Mouse (Mus musculus) liver, embryonic 12.5 days (tissue): ENCODE measurements at regions not wholly inside any gene's neighbourhood (a gene's known extent, or its start where the extent isn't known, plus 50 kb on each side); places are given as distances from the start of the nearest gene placed in this dataset.

Source experiments
- ATAC-seq: fragments of 200-750 bp; cut with Nextera tagmentation; 2 replicates; pipeline ENCODE4 v1.8.0; 2017; ENCODE audit warnings: moderate number of reproducible peaks, mild to moderate bottlenecking, moderate library complexity
- H3K27ac ChIP-seq: fragments of 300-500 bp; sonication (generic); 2 replicates; pipeline ENCODE4 v1.5.1; 2016; ENCODE audit warnings: mild to moderate bottlenecking
- H3K27me3 ChIP-seq: fragments of 300-500 bp; sonication (generic); replicated peaks from 2 replicates; pipeline ENCODE4 v1.6.1; 2016; ENCODE audit warnings: mild to moderate bottlenecking, moderate library complexity
- H3K36me3 ChIP-seq: fragments of 300-500 bp; sonication (generic); 2 replicates; pipeline ENCODE4 v1.6.1; 2016; ENCODE audit warnings: mild to moderate bottlenecking, moderate library complexity
- H3K4me1 ChIP-seq: fragments of 300-500 bp; sonication (generic); 2 replicates; pipeline ENCODE4 v1.6.1; 2016
- H3K4me2 ChIP-seq: fragments of 300-500 bp; sonication (generic); 2 replicates; pipeline ENCODE4 v1.6.1; 2016; ENCODE audit warnings: mild to moderate bottlenecking, moderate library complexity
- H3K4me3 ChIP-seq: fragments of 300-500 bp; sonication (generic); 2 replicates; pipeline ENCODE4 v1.5.1; 2016; ENCODE audit warnings: mild to moderate bottlenecking, moderate library complexity
- H3K9ac ChIP-seq: fragments of 300-500 bp; sonication (generic); 2 replicates; pipeline ENCODE4 v1.6.1; 2016; ENCODE audit warnings: mild to moderate bottlenecking, moderate library complexity
- H3K9me3 ChIP-seq: fragments of 300-500 bp; sonication (generic); replicated peaks from 2 replicates; pipeline ENCODE4 v1.6.1; 2016; ENCODE audit warnings: mild to moderate bottlenecking, moderate library complexity
- WGBS: fragments of 180-500 bp; shearing (Covaris S2); methylation state at CpG from one replicate; pipeline ENCODE4 v1.1.7; 2016; ENCODE audit not compliant: insufficient replicate concordance; 5-methylcytosine and 5-hydroxymethylcytosine counted together

DNA sequence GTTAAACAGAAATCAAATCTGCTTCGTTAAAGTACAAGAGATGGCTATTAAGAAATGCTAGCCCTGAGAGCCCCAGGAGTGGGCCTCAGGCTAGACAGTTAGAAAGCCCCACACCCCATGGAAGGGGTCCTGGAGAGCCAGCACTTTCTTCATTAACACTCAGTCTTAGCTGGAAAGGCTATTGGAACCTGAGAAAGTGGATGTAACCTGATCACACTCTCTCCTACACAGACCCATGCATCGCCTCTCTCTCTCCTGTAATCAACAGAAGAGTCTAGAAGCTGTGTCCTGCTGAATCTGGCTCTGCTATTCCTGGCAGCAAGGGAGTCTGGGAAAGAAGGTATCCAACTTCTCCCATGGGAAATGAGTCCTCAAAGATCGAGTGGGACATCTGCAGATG lies 64.8 kb upstream of the Atl2 start:
- no peak for ATAC-seq
- Histone ChIP-seq H3K36me3 (no peaks in the 10 kb centered on the region), H3K9me3 (no peaks in the 10 kb centered on the region), H3K4me2 (no peak overlapping the region), H3K4me3 (no peak overlapping the region), H3K27me3 (peaks cover 7% of the 10 kb centered on the region), H3K27ac (no peak overlapping the region), H3K4me1 (peaks cover 27% of the 10 kb centered on the region), H3K9ac (no peak overlapping the region)
- WGBS = 50% methylated on average over 3 of the region's 3 CpGs

DNA sequence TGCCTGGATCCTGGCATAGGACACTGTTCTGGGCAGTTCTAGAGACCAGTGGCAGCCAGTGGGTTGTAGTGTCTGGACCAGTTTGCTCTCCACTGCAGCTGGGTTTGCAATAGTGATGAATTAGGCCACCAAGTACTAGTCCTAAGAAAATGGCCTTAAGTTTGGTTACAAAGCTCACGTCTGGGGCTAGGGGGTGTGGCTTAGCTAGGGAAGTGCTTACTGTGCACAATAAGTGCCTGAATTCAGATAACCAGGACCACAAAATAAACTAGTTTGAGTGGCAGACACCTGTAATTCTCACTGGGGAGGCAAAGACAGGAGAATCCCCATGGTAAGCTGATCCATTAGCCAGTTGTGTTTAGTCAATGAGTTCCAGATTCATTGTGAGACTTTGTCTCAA lies 59.3 kb upstream of the Atl2 start:
- 19% methylated on average over 1 of the region's 1 CpGs for whole genome bisulfite sequencing
- H3K27ac ChIP-seq = no peak overlapping the region

DNA sequence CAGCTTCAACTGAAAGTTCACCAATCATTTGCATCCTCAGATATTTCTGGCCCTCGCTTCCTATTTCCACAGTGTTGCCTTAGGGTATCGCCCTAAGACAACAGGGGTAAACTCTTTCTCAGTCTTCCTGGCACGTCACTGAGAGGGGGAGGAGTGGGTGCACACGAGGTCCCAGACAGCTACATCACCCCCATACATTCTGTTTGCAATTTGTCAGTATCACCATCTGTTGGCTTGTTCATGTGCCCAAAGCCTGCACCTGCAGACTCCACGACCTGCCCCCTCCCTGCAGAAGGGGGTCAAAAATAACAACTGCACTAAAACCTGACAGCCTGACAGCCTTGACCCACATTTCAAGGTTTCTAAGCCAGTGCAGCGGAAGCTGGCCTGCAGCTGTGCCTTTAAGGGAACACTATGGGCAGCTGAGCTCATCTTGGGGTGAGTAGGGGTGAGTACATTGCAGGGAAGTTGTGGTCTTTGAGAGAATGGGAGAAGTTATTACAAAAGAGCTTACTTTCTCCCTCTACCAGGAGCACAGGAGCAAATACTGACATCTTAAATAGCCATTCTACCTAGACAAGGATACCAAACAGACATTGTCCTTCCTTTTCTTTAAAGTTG lies 58.8 kb upstream of the Atl2 start:
- Histone ChIP-seq H3K9me3 (no peaks in the 10 kb centered on the region), H3K9ac (no peak overlapping the region), H3K4me3 (no peak overlapping the region), H3K27me3 (peaks cover 34% of the 10 kb centered on the region; the same call in 1 of the 2 replicates), H3K4me2 (no peak overlapping the region), H3K27ac (no peak overlapping the region), H3K36me3 (no peaks in the 10 kb centered on the region), H3K4me1 (peaks cover 23% of the 10 kb centered on the region)
- 50% methylated on average over 6 of the region's 6 CpGs for WGBS
- no peak for ATAC-seq

More for the DNA sequence above, 59.3 kb upstream of the Atl2 start:
- no peak for ATAC-seq
- Histone ChIP-seq H3K9ac (no peak overlapping the region), H3K4me1 (peaks cover 21% of the 10 kb centered on the region), H3K27me3 (peaks cover 33% of the 10 kb centered on the region; the same call in 1 of the 2 replicates), H3K36me3 (no peaks in the 10 kb centered on the region), H3K4me3 (no peak overlapping the region), H3K4me2 (no peak overlapping the region), H3K9me3 (no peaks in the 10 kb centered on the region)

DNA sequence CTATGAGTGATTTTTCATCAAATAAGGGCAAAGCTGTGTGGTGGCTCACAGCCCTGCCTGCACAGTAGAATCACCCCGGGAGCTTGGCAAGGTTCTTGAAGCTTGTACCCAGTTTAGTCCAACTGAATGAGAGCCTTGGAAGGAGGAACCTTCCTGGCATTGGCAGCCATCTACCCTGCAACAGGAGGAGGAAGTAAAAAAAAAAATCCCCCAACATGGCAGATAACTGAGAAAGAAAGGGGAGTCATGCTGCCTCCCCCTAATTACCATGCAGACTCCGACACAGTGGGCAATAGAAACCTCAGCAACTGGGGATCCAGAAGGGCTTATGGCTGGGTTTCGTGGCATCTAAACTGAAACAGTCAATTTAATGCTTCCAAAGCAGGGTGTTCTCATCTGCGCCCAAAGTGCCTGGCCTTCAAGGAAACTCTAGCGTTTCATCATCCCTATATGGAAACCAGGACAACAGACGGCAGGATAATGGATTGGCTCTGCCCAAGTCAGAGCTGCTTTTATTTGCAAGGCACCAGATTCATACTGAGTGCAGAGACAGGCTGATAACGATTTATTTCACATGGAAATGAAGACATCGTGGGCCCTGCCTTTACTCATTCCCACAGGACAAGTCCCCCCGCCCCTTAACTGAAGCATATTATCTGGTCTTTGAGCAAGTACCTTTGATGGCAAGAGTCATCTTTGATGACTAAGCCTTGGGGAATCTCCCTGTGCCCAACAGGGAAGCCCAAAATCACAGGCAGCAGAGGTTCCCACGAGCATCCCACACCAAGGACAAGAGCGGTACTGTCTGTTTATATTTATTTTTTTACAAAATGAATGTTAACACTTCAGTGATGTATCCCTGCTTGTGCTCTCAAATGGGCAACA lies 52.9 kb upstream of the Atl2 start:
- no peak overlapping the region for H3K4me3 ChIP-seq
- H3K27ac ChIP-seq = no peak overlapping the region
- no peaks in the 10 kb centered on the region for H3K36me3 ChIP-seq
- H3K9ac ChIP-seq = no peak overlapping the region
- 58% methylated on average over 11 of the region's 11 CpGs for WGBS
- no peaks in the 10 kb centered on the region for H3K9me3 ChIP-seq
- H3K4me2 ChIP-seq = no peak overlapping the region
- H3K4me1 ChIP-seq = peaks cover 9% of the 10 kb centered on the region
- no peak for ATAC-seq
- peaks cover 41% of the 10 kb centered on the region; the same call in 1 of the 2 replicates for H3K27me3 ChIP-seq
